20 mouse cellular contexts compared by ENCODE assay signal in the genomic region with DNA sequence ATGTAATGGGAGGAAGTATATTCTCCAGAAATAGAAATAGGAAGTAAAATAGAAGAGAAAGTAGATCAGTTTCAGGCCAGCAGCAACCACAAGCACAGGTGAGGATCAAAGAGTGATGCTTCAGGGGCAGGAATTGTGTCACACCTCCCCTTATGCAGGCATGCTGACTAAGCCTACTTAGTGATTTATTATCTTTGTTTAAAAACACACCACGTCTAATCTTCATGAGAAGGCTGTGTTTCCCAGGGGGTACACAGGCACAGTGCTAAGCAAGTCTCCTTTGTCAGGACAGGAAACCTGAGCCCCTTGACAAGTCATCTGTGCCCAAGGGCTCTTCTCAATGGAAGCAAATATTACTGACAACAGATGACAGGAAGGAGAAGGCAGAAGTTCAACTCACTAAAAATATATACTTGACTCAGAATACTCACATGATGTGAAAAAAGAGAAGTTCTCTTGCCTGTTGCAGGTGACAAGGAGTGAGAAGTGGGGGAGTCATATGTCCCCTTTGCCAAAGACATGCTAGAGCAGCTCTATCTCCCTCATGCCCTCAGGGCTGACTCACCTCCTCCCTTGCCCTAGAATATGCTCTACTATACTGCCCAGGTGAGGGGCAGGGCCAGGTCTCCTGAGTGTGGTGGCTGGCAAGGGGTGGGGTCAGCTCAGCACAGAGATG. TPM values are rescaled to one million over a fixed set of nuclear protein-coding genes. Genes with fewer than 3 reads are reported as not detected.
DNase-seq lines count a peak whose midpoint lies in the region; ATAC-seq and TF ChIP-seq lines count a peak whose summit lies in the region.
"Had no signal": no experiment of that assay in that cellular context is flagged by ENCODE, and none has a peak within 500 bp of the region (broad histone marks: within the 10 kb centered on the region; RNA-seq: fewer than 3 reads in every experiment).

No protein-coding gene starts in this region.

- no peak overlapping the region for H3K4me3 ChIP-seq in limb, embryonic 14.5 days (replicated peaks; ENCODE audit: low read length)
- H3K4me3 ChIP-seq in limb, embryonic 10.5 days = no peak overlapping the region
- no peak overlapping the region for H3K4me3 ChIP-seq in forebrain, embryonic 16.5 days (replicated peaks; ENCODE audit: low read length)
- H3K4me3 ChIP-seq: embryonic facial prominence, embryonic 13.5 days; forebrain, embryonic 13.5 days; heart, embryonic 12.5 days; hindbrain, embryonic 12.5 days; neural tube, embryonic 12.5 days had no signal

- peak; percentile 14 for DNase-seq in limb, embryonic 14.5 days (ENCODE audit: low spot score)
- no peak for DNase-seq in limb, embryonic 10.5 days (ENCODE audit: low spot score)
- DNase-seq in thymus, postnatal 25 days = peak; percentile 11
- no peak for DNase-seq in thymus, postnatal 14 days
- DNase-seq: cerebellum, postnatal 10 days; lung, adult 18-20 months had no signal

- TF ChIP-seq POLR2A in limb, embryonic 14.5 days (IDR thresholded peaks at IDR 0.05; ENCODE audit: borderline replicate concordance, extremely low read depth, insufficient read depth, insufficient read length) = no peak

- no peak overlapping the region for H3K27ac ChIP-seq in limb, embryonic 14.5 days (replicated peaks; ENCODE audit: low read depth, low read length)
- no peak overlapping the region for H3K27ac ChIP-seq in limb, embryonic 10.5 days
- H3K27ac ChIP-seq in forebrain, embryonic 16.5 days (ENCODE audit: low read length) = no peak overlapping the region
- H3K27ac ChIP-seq: embryonic facial prominence, embryonic 13.5 days; forebrain, embryonic 13.5 days; hindbrain, embryonic 12.5 days; neural tube, embryonic 12.5 days had no signal

- WGBS in limb, embryonic 14.5 days = 12% methylated on average over 1 of the region's 1 CpGs
- 41% methylated on average over 1 of the region's 1 CpGs for WGBS in limb, embryonic 10.5 days
- WGBS in forebrain, embryonic 16.5 days = 42% methylated on average over 1 of the region's 1 CpGs

- H3K4me1 ChIP-seq in limb, embryonic 14.5 days (ENCODE audit: control insufficient read depth, insufficient read depth, low read length) = no peaks in the 10 kb centered on the region
- no peaks in the 10 kb centered on the region for H3K4me1 ChIP-seq in limb, embryonic 10.5 days
- H3K4me1 ChIP-seq in forebrain, embryonic 16.5 days (replicated peaks; ENCODE audit: control insufficient read depth, insufficient read depth, low read length) = no peaks in the 10 kb centered on the region
- H3K4me1 ChIP-seq: embryonic facial prominence, embryonic 13.5 days; forebrain, embryonic 13.5 days; hindbrain, embryonic 12.5 days; neural tube, embryonic 12.5 days had no signal

- H3K4me2 ChIP-seq in limb, embryonic 14.5 days (replicated peaks; ENCODE audit: low read depth, low read length, severe bottlenecking) = no peak overlapping the region
- no peak overlapping the region for H3K4me2 ChIP-seq in forebrain, embryonic 16.5 days (ENCODE audit: low read length)
- H3K4me2 ChIP-seq: embryonic facial prominence, embryonic 13.5 days; forebrain, embryonic 13.5 days; heart, embryonic 12.5 days; hindbrain, embryonic 12.5 days; midbrain, embryonic 11.5 days; neural tube, embryonic 12.5 days had no signal

- no peaks in the 10 kb centered on the region for H3K9me3 ChIP-seq in limb, embryonic 14.5 days (ENCODE audit: control insufficient read depth, low read length)
- H3K9me3 ChIP-seq in limb, embryonic 10.5 days (replicated peaks) = no peaks in the 10 kb centered on the region
- H3K9me3 ChIP-seq in forebrain, embryonic 16.5 days (ENCODE audit: control insufficient read depth, low read length) = no peaks in the 10 kb centered on the region
- H3K9me3 ChIP-seq: embryonic facial prominence, embryonic 13.5 days; forebrain, embryonic 13.5 days; heart, embryonic 12.5 days; hindbrain, embryonic 12.5 days; neural tube, embryonic 12.5 days had no signal

- no peak overlapping the region for H3K9ac ChIP-seq in limb, embryonic 14.5 days (ENCODE audit: low read depth, low read length, severe bottlenecking)
- H3K9ac ChIP-seq in forebrain, embryonic 16.5 days (replicated peaks; ENCODE audit: low read depth, low read length) = no peak overlapping the region
- H3K9ac ChIP-seq: embryonic facial prominence, embryonic 13.5 days; forebrain, embryonic 13.5 days; heart, embryonic 12.5 days; hindbrain, embryonic 12.5 days; neural tube, embryonic 12.5 days had no signal

- H3K27me3 ChIP-seq in limb, embryonic 14.5 days (ENCODE audit: control insufficient read depth, insufficient read depth, low read length) = no peaks in the 10 kb centered on the region
- H3K27me3 ChIP-seq in limb, embryonic 10.5 days (ENCODE audit: low read depth, poor library complexity, severe bottlenecking) = no peaks in the 10 kb centered on the region
- no peaks in the 10 kb centered on the region for H3K27me3 ChIP-seq in forebrain, embryonic 16.5 days (replicated peaks; ENCODE audit: control insufficient read depth, insufficient read depth, low read length)
- H3K27me3 ChIP-seq: embryonic facial prominence, embryonic 13.5 days; forebrain, embryonic 13.5 days; heart, embryonic 12.5 days; hindbrain, embryonic 12.5 days; neural tube, embryonic 12.5 days had no signal

- no peak for ATAC-seq in limb, embryonic 14.5 days (ENCODE audit: low FRiP score, low read depth)
- ATAC-seq in megakaryocyte, adult 5-6 weeks (ENCODE audit: poor library complexity, severe bottlenecking) = peak; percentile 27; the same call in 1 of the 2 replicates
- ATAC-seq in forebrain, embryonic 16.5 days = no peak
- no peak for ATAC-seq in megakaryocyte-erythroid progenitor cell, adult 5-6 weeks (replicated peaks; ENCODE audit: low FRiP score, low TSS enrichment, poor library complexity, severe bottlenecking)
- ATAC-seq: CD4-positive, CD25-positive, alpha-beta regulatory T cell, adult 4 months; forebrain, embryonic 13.5 days; intestine, embryonic 16.5 days had no signal

- H3K36me3 ChIP-seq in limb, embryonic 14.5 days (ENCODE audit: control insufficient read depth, insufficient read depth, low read length) = no peaks in the 10 kb centered on the region
- H3K36me3 ChIP-seq in limb, embryonic 10.5 days = no peaks in the 10 kb centered on the region
- H3K36me3 ChIP-seq in forebrain, embryonic 16.5 days (ENCODE audit: control insufficient read depth, insufficient read depth) = no peaks in the 10 kb centered on the region
- H3K36me3 ChIP-seq: embryonic facial prominence, embryonic 13.5 days; heart, embryonic 12.5 days; hindbrain, embryonic 12.5 days; neural tube, embryonic 12.5 days had no signal

RNA-seq across cellular contexts. Expression of a gene that starts 30.2 kb away (rescaled TPM):
- 0.73 and 1.0 TPM in 2 replicates for polyA plus RNA-seq in limb, embryonic 14.5 days (2012; rRNA removed)
- 1.5 and 1.6 TPM in 2 replicates for polyA plus RNA-seq in limb, embryonic 14.5 days (2014; fragmentation: Nextera tagmentation; extraction: Ambion mirVana)
- 0.33 and 0.50 TPM in 2 replicates for polyA plus RNA-seq in limb, embryonic 10.5 days (2016; fragmentation: Nextera tagmentation; extraction: Ambion mirVana)
- total RNA-seq in megakaryocyte, adult 5-6 weeks (2015) = 1.6 and 1.7 TPM in 2 replicates
- total RNA-seq in megakaryocyte, adult 5-6 weeks (2017) = 1.9 and 7.2 TPM in 2 replicates
- 1.1 and 1.2 TPM in 2 replicates for polyA plus RNA-seq in forebrain, embryonic 16.5 days (2015; fragmentation: Nextera tagmentation; extraction: Ambion mirVana)
- 10.1 and 14.4 TPM in 2 replicates for total RNA-seq in megakaryocyte-erythroid progenitor cell, adult 5-6 weeks (2014; fragmentation: Nextera tagmentation)
- total RNA-seq in megakaryocyte-erythroid progenitor cell, adult 5-6 weeks (2017) = 36.7 and 70.1 TPM in 2 replicates

RNA-seq across cellular contexts. Expression of a gene that starts 36.8 kb away (rescaled TPM):
- polyA plus RNA-seq in limb, embryonic 14.5 days (2012; rRNA removed) = not detected in 2 replicates
- not detected in 2 replicates for polyA plus RNA-seq in limb, embryonic 14.5 days (2014; fragmentation: Nextera tagmentation; extraction: Ambion mirVana)
- polyA plus RNA-seq in limb, embryonic 10.5 days (2016; fragmentation: Nextera tagmentation; extraction: Ambion mirVana) = not detected in 2 replicates
- not detected in 2 replicates for total RNA-seq in megakaryocyte, adult 5-6 weeks (2015)
- total RNA-seq in megakaryocyte, adult 5-6 weeks (2017) = not detected in 2 replicates
- not detected in 2 replicates for polyA plus RNA-seq in forebrain, embryonic 16.5 days (2015; fragmentation: Nextera tagmentation; extraction: Ambion mirVana)
- not detected in 2 replicates for total RNA-seq in megakaryocyte-erythroid progenitor cell, adult 5-6 weeks (2014; fragmentation: Nextera tagmentation)
- not detected in 2 replicates for total RNA-seq in megakaryocyte-erythroid progenitor cell, adult 5-6 weeks (2017)
- total RNA-seq: adrenal gland, adult 18-20 months; left cerebral cortex, postnatal 10 days had no signal
- polyA plus RNA-seq: CD4-positive, CD25-positive, alpha-beta regulatory T cell, adult 4 months; embryonic facial prominence, embryonic 13.5 days; forebrain, embryonic 13.5 days; hindbrain, embryonic 12.5 days; intestine, embryonic 16.5 days; large intestine, adult 2 months; midbrain, embryonic 11.5 days; neural tube, embryonic 12.5 days had no signal

Comparison
In these comparisons a context has a peak if more than half of its experiments do, and no peak if none do; other contexts are left out.
1. DNase-seq: peak in limb, embryonic 14.5 days (single experiment) and thymus, postnatal 25 days (single experiment); none in limb, embryonic 10.5 days (single experiment) and thymus, postnatal 14 days (single experiment).